Mouse (Mus musculus) brain, embryonic 14.5 days (tissue): Measurements from ENCODE around the gene Pdss2.

Source experiments
- CTCF ChIP-seq: fragments of 200-500 bp; IDR thresholded peaks from 2 replicates; pipeline ENCODE4 v1.5.1; 2012; ENCODE audit warnings: inconsistent platforms, mild to moderate bottlenecking, moderate library complexity, borderline replicate concordance; ENCODE audit not compliant: insufficient read depth, insufficient read length; ENCODE audit errors: extremely low read depth
- POLR2A ChIP-seq: fragments of 200-500 bp; IDR thresholded peaks from 2 replicates; pipeline ENCODE4 v1.6.1; 2012; ENCODE audit warnings: mild to moderate bottlenecking, inconsistent platforms, borderline replicate concordance; ENCODE audit not compliant: poor library complexity, insufficient read depth, insufficient read length, severe bottlenecking; ENCODE audit errors: extremely low read depth

DNA sequence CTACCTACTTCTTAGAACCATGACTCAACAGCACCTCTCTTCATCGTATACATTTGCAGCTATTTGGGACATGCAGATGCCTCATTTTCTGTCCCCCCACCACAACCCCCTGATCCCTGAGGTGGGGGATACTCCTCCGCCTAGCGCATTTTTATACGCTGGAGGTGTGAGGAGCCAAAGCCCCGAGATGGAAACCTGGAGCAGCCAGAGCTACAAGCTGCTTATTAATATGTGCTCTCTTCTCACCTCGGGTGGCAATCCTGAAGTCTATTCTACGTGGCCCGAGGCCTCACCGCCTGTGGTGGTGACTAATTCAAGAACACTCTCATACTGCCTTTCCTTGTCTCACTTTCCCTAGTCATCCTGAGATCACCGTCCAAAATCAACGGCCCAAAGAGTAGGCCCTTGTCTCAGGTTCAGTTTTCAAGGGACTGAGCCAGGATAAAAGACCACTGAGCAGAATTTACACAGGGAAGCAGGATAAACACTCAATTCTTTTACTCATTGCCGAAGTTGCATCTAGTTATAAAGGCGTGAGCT is 3.9 kb upstream of the Pdss2 start:
- TF ChIP-seq CTCF (no peak), POLR2A (no peak)
